Mouse (Mus musculus): ENCODE data around the gene Ang.

DNA sequence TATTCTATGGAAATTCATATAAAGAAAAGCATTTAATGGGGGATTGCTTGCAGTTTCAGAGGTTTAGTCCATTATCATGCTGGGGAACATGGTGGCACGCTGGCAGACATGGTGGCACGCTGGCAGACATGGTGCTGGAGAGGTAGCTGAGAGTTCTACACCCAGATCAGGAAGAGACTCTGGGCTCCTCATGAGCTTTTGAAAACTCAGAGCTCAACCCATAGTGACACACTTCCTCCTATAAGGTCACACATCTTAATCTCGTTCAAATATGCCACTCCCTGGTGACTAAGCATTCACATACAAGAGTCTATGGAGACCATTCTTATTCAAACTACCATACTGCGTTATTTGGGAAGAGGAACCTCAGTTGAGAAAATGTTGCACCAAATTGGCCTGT lies 41.4 kb downstream of the Ang start:
- TF ChIP-seq POLR2A (IDR thresholded peaks at IDR 0.05; ENCODE audit: low read depth, low read length) (no peak), UBTF (IDR thresholded peaks at IDR 0.05; ENCODE audit: low read depth, low read length) (no peak), HCFC1 (IDR thresholded peaks at IDR 0.05; ENCODE audit: low read depth, low read length) (no peak), MEF2A (IDR thresholded peaks at IDR 0.05; ENCODE audit: borderline replicate concordance, low read depth, low read length) (no peak), CTCF (conservative IDR thresholded peaks at IDR 0.05 in 1 of 2, IDR thresholded peaks at IDR 0.05 in 1 of 2; ENCODE audit: low read depth in 2 of 2, low read length in 2 of 2) (no peak), GABPA (IDR thresholded peaks at IDR 0.05; ENCODE audit: insufficient replicate concordance, low read depth, low read length) (no peak), USF1 (IDR thresholded peaks at IDR 0.05; ENCODE audit: low read depth, low read length) (no peak), TCF12 (IDR thresholded peaks at IDR 0.05; ENCODE audit: low read depth, low read length) (no peak), EP300 (IDR thresholded peaks at IDR 0.05; ENCODE audit: low read length) (no peak), SIN3A (IDR thresholded peaks at IDR 0.05; ENCODE audit: low read length) (no peak)

Measured in CH12.LX (cell line).